Mouse (Mus musculus) left cerebral cortex, adult 11 months (tissue): ENCODE results near the gene Stk24.

Experiments
- DNase-seq: peaks from one replicate; pipeline ENCODE4 v3.0.0; 2022; ENCODE audit warnings: low spot score

Gene Stk24

GRCm38 (mm10) chr14:121313283-121313682 lies 66.5 kb downstream of the Stk24 start:
- DNase-seq: no peak

- DNase-seq: no peak
Observed at GRCm38 (mm10) chr14:121311083-121311482, 68.7 kb downstream of the Stk24 start.

GRCm38 (mm10) chr14:121310325-121311080 lies 69.3 kb downstream of the Stk24 start:
- no peak for DNase-seq

GRCm38 (mm10) chr14:121309909-121310308 lies 69.9 kb downstream of the Stk24 start:
- DNase-seq: no peak

- DNase-seq: no peak
Observed at GRCm38 (mm10) chr14:121305316-121306064, 74.3 kb downstream of the Stk24 start.

GRCm38 (mm10) chr14:121304523-121304922 lies 75.3 kb downstream of the Stk24 start:
- no peak for DNase-seq

GRCm38 (mm10) chr14:121299093-121299492 lies 80.7 kb downstream of the Stk24 start:
- DNase-seq: no peak

- DNase-seq: no peak
Observed at GRCm38 (mm10) chr14:121298537-121298936, 81.3 kb downstream of the Stk24 start.

- DNase-seq: no peak
Observed at GRCm38 (mm10) chr14:121297103-121297502, 82.7 kb downstream of the Stk24 start.

- DNase-seq: no peak
Observed at GRCm38 (mm10) chr14:121294484-121294883, 85.3 kb downstream of the Stk24 start.

GRCm38 (mm10) chr14:121292391-121292790 lies 87.4 kb downstream of the Stk24 start:
- no peak for DNase-seq

GRCm38 (mm10) chr14:121291881-121292280 lies 87.9 kb downstream of the Stk24 start:
- DNase-seq: no peak

- no peak for DNase-seq
Observed at GRCm38 (mm10) chr14:121285379-121286120, 94.3 kb downstream of the Stk24 start.

GRCm38 (mm10) chr14:121281336-121281710 lies 98.5 kb downstream of the Stk24 start:
- no peak for DNase-seq

GRCm38 (mm10) chr14:121280601-121281335 lies 99.0 kb downstream of the Stk24 start:
- no peak for DNase-seq

- DNase-seq: peak; percentile 47
Observed at GRCm38 (mm10) chr14:121279106-121279505, 100.7 kb downstream of the Stk24 start.

- no peak for DNase-seq
Observed at GRCm38 (mm10) chr14:121276016-121276415, 103.8 kb downstream of the Stk24 start.

- no peak for DNase-seq
Observed at GRCm38 (mm10) chr14:121274985-121275384, 104.8 kb downstream of the Stk24 start.

GRCm38 (mm10) chr14:121270490-121270889 lies 109.3 kb downstream of the Stk24 start:
- no peak for DNase-seq

GRCm38 (mm10) chr14:121267801-121268200 lies 112.0 kb downstream of the Stk24 start:
- no peak for DNase-seq

- DNase-seq: no peak
Observed at GRCm38 (mm10) chr14:121264453-121264852, 115.4 kb downstream of the Stk24 start.

- DNase-seq: no peak
Observed at GRCm38 (mm10) chr14:121263912-121264311, 115.9 kb downstream of the Stk24 start.
